Mouse (Mus musculus) heart, postnatal 0 days (tissue): Measurements from ENCODE around the gene Prpf40a. TPM values are rescaled to one million over a fixed set of nuclear protein-coding genes. Genes with fewer than 3 reads are reported as not detected.

Experiments
- ATAC-seq: fragments of 200-750 bp; cut with Nextera tagmentation; 2 replicates; pipeline ENCODE4 v1.8.0; 2017; ENCODE audit warnings: low read depth, moderate number of reproducible peaks, moderate library complexity; ENCODE audit not compliant: insufficient read depth
- DNase-seq: peaks from one replicate; pipeline ENCODE4 v3.0.0-alpha.2; 2016; ENCODE audit warnings: low spot score
- H3K27ac ChIP-seq: fragments of 300-500 bp; sonication (generic); 2 replicates; pipeline ENCODE4 v1.5.1; 2014; ENCODE audit warnings: low read depth, mild to moderate bottlenecking
- H3K27me3 ChIP-seq: fragments of 300-500 bp; sonication (generic); 2 replicates; pipeline ENCODE4 v1.6.1; 2014; ENCODE audit warnings: low read length, mixed read lengths; ENCODE audit not compliant: control insufficient read depth, insufficient read depth
- H3K36me3 ChIP-seq: fragments of 300-500 bp; sonication (generic); replicated peaks from 2 replicates; pipeline ENCODE4 v1.6.1; 2014; ENCODE audit warnings: low read length, mixed read lengths; ENCODE audit not compliant: control insufficient read depth, insufficient read depth
- H3K4me1 ChIP-seq: fragments of 300-500 bp; sonication (generic); 2 replicates; pipeline ENCODE4 v1.6.1; 2014; ENCODE audit warnings: antibody characterized with exemption; ENCODE audit not compliant: control insufficient read depth, insufficient read depth
- H3K4me2 ChIP-seq: fragments of 300-500 bp; sonication (generic); 2 replicates; pipeline ENCODE4 v1.6.1; 2014; ENCODE audit warnings: low read depth, mild to moderate bottlenecking, low read length, moderate library complexity
- H3K4me3 ChIP-seq: fragments of 300-500 bp; sonication (generic); 2 replicates; pipeline ENCODE4 v1.5.1; 2014; ENCODE audit warnings: low read depth, low read length
- H3K9ac ChIP-seq: fragments of 300-500 bp; sonication (generic); replicated peaks from 2 replicates; pipeline ENCODE4 v1.6.1; 2014; ENCODE audit warnings: low read depth, low read length, mixed read lengths
- H3K9me3 ChIP-seq: fragments of 300-500 bp; sonication (generic); replicated peaks from 2 replicates; pipeline ENCODE4 v1.6.1; 2016; ENCODE audit warnings: low read length; ENCODE audit not compliant: control insufficient read depth
- CTCF ChIP-seq: IDR thresholded peaks from 2 replicates; pipeline ENCODE4 v1.5.1; 2016; ENCODE audit warnings: antibody characterized with exemption, control low read depth, low read depth
- EP300 ChIP-seq: IDR thresholded peaks from 2 replicates; pipeline ENCODE4 v1.6.1; 2016; ENCODE audit warnings: antibody characterized with exemption, low read depth
- WGBS: fragments of 180-500 bp; shearing (Covaris S2); extraction: QIAGEN DNeasy Blood & Tissue Kit; methylation state at CpG from one replicate; pipeline ENCODE4 v1.1.7; 2014; 5-methylcytosine and 5-hydroxymethylcytosine counted together
- polyA plus RNA-seq: library from polyadenylated mRNA; unstranded; fragments of >200 nt; fragmentation: Nextera tagmentation; extraction: Ambion mirVana; gene quantifications from 2 replicates; pipeline ENCODE4 v1.2.1, GENCODE M21; 2015
- total RNA-seq: library from RNA; depleted of rRNA; stranded (reverse); fragments of >200 nt; gene quantifications from 2 replicates; pipeline ENCODE4 v1.2.3, GENCODE M21; 2014; ENCODE audit warnings: low replicate concordance

Gene Prpf40a
- total and polyA plus RNA-seq, 2 experiments from 2014 or later, result 36.5 to 68.6 TPM

DNA sequence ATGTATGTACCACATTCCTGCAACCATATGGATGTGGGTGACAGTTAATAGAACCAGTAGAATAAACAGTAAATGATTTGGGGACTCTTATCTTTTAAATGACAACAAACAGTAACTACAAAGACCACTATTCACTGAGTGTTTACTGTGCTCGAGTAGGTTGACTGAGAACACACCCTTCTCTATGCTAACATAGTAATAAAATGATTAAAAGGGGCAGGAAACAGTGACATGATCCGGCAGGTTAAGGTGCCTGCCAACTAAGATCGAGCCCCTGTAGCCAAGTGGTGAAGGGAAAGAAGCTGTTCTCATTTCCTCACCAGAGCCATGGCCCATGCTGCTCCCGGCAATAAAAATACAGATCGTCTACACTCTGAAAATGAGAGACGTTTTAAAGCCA is 62.0 kb downstream of the Prpf40a start:
- no peak overlapping the region for H3K27ac ChIP-seq
- no peak for ATAC-seq
- no peaks in the 10 kb centered on the region for H3K9me3 ChIP-seq
- no peak overlapping the region for H3K4me2 ChIP-seq
- H3K9ac ChIP-seq, result no peak overlapping the region
- no peak for DNase-seq
- H3K4me1 ChIP-seq, result no peaks in the 10 kb centered on the region
- TF ChIP-seq CTCF, result no peak
- no peak for TF ChIP-seq EP300
- WGBS, result 70% methylated on average over 6 of the region's 6 CpGs
- H3K4me3 ChIP-seq, result no peak overlapping the region
- no peaks in the 10 kb centered on the region for H3K27me3 ChIP-seq
- peaks cover 11% of the 10 kb centered on the region; the same call in 1 of the 2 replicates for H3K36me3 ChIP-seq

DNA sequence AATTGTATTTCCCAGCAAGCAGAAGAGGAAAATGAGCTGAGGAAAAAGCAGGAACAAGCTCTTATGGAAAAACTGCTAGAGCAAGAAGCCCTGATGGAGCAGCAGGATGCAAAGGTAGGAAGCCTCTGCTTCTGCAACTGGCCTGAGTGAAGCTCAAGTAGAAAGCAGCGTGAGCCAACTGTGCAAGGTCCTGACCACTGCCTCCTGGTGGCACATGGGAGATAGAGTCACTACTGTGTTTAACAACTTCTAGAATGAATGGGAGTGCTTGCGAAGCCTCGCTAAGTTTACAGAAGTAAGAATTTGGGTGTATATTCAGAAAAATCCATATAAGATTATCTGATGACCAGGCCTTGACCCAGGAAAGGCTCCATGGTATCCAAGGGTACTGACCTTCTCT is 65.1 kb downstream of the Prpf40a start:
- Histone ChIP-seq H3K4me3 (no peak overlapping the region), H3K4me1 (no peaks in the 10 kb centered on the region), H3K27ac (no peak overlapping the region), H3K9ac (no peak overlapping the region), H3K4me2 (no peak overlapping the region), H3K36me3 (peaks cover 11% of the 10 kb centered on the region; the same call in 1 of the 2 replicates), H3K9me3 (no peaks in the 10 kb centered on the region), H3K27me3 (no peaks in the 10 kb centered on the region)
- WGBS, result 84% methylated on average over 3 of the region's 3 CpGs
- DNase-seq (no peak), ATAC-seq (no peak)
- TF ChIP-seq EP300 (no peak), CTCF (peak; percentile 37)

DNA sequence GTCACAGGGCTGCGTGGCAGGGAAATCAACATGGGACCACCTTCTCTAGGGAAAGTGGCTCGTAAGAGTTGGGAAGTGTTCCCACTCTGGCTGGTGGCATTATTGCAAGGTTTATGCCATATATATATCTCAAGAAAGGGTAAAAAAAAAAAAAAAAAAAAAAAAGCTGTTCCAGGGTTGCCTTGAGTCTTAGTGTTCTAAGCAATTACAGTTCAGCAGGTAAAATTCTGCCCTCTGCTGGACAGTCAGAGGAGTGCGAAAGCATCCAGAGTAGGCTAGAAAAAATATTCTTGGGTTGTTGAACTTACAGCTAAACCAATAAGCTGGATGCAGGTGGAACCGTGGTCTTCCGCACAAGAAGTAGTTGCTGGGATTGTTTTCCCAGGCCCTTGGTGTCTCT is 69.3 kb downstream of the Prpf40a start:
- DNase-seq (peak; percentile 51), ATAC-seq (no peak)
- TF ChIP-seq EP300 (no peak), CTCF (peak; percentile 65)

DNA sequence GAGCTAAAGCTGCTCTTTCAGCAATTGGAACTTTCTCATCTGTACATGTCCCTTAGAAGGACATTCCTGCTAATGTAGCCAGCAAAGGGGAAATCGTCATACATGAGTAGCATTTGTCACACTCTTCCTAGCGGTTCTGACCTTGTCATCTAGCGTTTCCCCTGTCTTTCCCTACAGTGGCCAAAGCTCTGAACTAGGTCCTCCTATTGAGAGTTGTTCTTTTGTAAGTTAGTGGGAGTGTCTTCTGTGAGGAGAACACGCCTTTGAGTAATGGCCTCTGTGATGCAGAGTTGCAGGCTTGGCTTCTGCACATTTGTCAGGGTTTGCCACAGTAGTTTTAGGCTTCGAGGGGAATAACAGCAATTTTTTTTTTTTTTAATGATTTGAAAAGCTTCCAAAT is 82.5 kb downstream of the Prpf40a start:
- H3K9ac ChIP-seq, result no peak overlapping the region
- no peak for TF ChIP-seq EP300
- TF ChIP-seq CTCF, result no peak
- H3K4me1 ChIP-seq, result no peaks in the 10 kb centered on the region
- WGBS, result 75% methylated on average over 5 of the region's 5 CpGs
- no peak overlapping the region for H3K4me2 ChIP-seq
- no peak overlapping the region for H3K4me3 ChIP-seq
- DNase-seq (no peak), ATAC-seq (no peak)
- H3K27ac ChIP-seq, result no peak overlapping the region
- no peaks in the 10 kb centered on the region for H3K27me3 ChIP-seq
- peaks cover 4% of the 10 kb centered on the region; the same call in 1 of the 2 replicates for H3K36me3 ChIP-seq
- H3K9me3 ChIP-seq, result no peaks in the 10 kb centered on the region

More for the DNA sequence above, 69.3 kb downstream of the Prpf40a start:
- Histone ChIP-seq H3K4me2 (no peak overlapping the region), H3K27me3 (no peaks in the 10 kb centered on the region), H3K4me3 (no peak overlapping the region), H3K36me3 (peaks cover 4% of the 10 kb centered on the region; the same call in 1 of the 2 replicates), H3K9ac (no peak overlapping the region), H3K9me3 (no peaks in the 10 kb centered on the region), H3K4me1 (no peaks in the 10 kb centered on the region), H3K27ac (no peak overlapping the region)
- WGBS, result 68% methylated on average over 5 of the region's 5 CpGs

DNA sequence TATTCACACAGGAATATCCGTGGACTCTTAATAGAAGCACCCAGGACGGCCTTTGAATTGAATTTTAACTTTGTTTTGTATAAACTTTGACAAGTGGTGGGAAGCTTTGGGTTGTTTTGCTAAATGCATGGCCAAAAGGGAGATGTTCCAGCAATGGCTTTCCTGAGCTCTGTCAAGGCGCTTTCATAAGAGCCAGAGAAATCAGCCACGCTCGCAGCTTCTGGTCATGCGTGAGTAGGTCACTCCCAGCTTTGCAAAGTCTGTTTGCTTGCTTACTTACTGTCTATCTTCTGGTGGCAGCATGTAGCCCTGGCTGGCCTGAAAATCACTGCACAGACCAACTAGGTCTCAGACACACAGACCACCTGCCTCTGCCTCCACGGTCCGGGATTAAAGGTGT is 84.6 kb downstream of the Prpf40a start:
- Histone ChIP-seq H3K36me3 (peaks cover 4% of the 10 kb centered on the region; the same call in 1 of the 2 replicates), H3K27ac (no peak overlapping the region), H3K27me3 (no peaks in the 10 kb centered on the region), H3K4me3 (no peak overlapping the region), H3K9ac (no peak overlapping the region), H3K9me3 (no peaks in the 10 kb centered on the region), H3K4me2 (no peak overlapping the region), H3K4me1 (no peaks in the 10 kb centered on the region)
- DNase-seq (no peak), ATAC-seq (no peak)
- WGBS, result 84% methylated on average over 8 of the region's 8 CpGs
- TF ChIP-seq CTCF (no peak), EP300 (no peak)

DNA sequence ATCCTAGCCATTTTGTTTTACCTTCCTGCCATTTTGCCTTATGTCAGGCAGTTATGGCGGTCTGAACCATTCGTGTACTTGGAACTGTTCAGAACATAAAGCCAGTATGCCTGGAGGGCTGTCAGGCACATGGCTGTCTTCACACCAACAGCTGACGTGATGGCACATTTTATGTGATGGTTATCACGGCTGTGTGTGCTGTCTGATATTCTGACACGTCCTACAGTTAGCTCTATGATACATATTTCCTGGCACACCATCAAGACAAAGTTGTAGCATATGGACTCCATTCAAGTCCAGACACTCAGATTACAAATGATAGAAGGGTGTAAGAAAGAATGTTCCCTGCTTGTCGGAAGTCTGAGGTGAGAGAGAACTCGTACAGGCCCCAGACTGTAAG is 85.0 kb downstream of the Prpf40a start:
- DNase-seq (no peak), ATAC-seq (no peak)
- no peak overlapping the region for H3K4me2 ChIP-seq
- H3K9me3 ChIP-seq, result no peaks in the 10 kb centered on the region
- WGBS, result 58% methylated on average over 7 of the region's 7 CpGs
- no peaks in the 10 kb centered on the region for H3K27me3 ChIP-seq
- H3K4me3 ChIP-seq, result no peak overlapping the region
- H3K9ac ChIP-seq, result no peak overlapping the region
- H3K27ac ChIP-seq, result no peak overlapping the region
- peaks cover 4% of the 10 kb centered on the region; the same call in 1 of the 2 replicates for H3K36me3 ChIP-seq
- TF ChIP-seq EP300 (no peak), CTCF (no peak)
- no peaks in the 10 kb centered on the region for H3K4me1 ChIP-seq
